Mouse (Mus musculus) MEL-GATA-1-ER (cell line): ENCODE results near the gene Zswim3.
"Not testable (repeated sequence)": the region's sequence is repeated elsewhere in the genome, so short reads cannot be mapped to it uniquely, and the experiment has no call there.

Experiments used
- DNase-seq: peaks from one replicate; pipeline ENCODE4 v3.0.0-alpha.2; 2012; ENCODE audit warnings: low read depth; ENCODE audit errors: extremely low read depth

The Zswim3 gene

DNA sequence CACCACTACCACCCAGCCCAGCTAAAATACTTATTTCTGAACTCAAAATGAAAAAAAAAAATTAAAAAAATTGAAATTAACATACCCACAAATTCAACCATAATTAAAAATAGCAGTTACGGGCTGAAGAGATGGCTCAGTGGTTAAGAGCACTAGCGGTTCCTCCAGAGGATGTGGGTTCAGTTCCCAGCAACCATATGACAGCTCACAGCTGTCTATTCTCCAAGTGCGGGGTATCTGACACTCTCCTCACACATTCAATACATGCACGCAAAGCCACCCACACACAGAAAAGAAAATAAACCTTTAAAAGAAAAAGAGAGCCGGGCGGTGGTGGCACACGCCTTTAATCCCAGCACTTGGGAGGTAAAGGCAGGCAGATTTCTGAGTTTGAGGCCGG, 45.2 kb downstream of the Zswim3 start:
- no peak for DNase-seq

DNA sequence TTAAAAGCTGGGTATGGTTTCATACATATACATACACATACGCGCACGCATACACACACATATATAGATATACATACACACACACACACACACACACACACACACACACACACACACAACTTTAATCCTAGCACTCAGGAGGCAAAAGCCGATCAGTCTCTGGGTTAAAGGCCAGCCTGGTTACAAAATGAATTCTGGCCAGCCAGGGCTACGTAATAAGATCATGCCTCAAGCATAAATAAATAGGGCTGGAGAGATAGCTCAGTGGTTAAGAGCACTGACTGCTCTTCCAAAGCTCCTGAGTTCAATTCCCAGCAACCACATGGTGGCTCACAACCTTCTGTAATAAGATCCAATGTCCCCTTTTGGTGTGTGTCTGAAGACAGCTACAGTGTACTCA, 50.7 kb downstream of the Zswim3 start:
- DNase-seq: not testable (repeated sequence)

DNA sequence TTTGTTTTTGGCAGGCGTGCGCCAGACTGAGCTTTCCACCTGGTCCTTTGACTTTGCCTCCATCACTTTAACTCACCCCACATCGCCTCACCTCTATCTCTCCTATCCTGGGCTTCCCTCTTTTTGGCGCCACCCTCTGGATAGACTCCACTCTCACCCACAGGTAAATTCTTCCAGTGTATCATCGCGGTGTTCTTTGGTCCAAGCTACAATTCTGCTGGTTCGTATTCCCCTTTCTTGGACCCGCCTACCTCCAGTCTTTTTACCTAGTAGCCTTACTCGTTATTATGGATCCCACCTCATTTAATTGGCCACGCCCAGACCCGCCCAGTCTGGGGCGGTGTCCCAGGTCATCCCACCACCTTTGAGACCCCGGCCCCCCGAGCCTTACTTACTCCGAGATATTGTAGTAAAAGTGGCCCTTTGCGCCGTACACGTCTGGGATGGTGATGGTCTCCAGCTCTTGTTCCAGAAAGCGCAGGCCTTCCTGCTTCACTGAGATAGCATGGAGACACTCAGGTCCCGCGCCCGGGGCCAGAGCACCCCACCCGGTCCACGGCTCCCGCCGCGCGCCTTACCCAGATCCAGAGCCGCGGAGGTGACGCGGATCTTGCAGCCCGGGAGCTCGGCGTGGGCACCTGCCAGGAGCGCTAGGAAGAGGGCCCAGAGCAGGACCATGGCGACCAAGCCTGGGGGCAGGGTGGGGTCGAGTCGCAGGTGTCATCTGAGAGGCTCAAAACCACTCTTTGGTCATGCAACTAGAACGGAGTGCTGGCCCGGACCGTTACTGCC, 51.6 kb downstream of the Zswim3 start:
- no peak for DNase-seq

DNA sequence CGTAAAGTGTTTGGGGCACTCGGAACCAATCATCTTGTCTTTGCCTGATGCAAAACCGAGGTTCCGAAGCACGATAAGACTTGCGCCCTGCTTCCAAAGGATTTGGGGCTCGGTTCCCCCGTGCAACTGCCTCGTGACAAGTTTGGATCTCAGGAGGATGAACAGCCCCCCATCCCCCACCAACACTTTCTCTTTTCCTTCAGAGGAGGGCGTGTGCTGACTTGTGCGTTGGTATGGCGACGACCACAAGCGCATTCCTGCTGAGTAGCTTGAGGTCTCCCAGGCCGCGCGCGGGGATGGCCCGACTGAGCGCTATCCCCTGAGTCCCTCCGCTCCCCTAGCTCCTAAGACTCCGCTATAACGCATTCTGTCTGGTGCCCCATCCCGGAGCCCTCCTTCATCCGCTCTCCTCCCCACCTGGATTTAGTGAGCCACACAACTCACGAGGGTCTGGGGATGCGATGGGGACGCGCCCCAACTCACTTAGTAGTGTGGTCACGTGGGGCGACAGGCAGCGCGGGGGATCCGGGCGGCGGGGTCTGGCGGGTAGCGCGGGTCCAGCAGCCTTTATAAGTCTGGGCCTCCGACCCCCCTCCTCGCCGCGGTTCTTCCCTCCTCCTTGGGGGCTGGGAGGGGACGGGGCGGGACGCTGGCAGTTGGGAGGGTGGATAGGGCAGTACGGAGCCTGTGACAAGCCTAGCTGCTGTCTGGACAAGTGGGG, 52.4 kb downstream of the Zswim3 start, which contains the start of gene Pltp:
Gene Pltp, minus strand, starts transcription at position 611 of the 721 bp plus-strand sequence.
- DNase-seq: no peak

DNA sequence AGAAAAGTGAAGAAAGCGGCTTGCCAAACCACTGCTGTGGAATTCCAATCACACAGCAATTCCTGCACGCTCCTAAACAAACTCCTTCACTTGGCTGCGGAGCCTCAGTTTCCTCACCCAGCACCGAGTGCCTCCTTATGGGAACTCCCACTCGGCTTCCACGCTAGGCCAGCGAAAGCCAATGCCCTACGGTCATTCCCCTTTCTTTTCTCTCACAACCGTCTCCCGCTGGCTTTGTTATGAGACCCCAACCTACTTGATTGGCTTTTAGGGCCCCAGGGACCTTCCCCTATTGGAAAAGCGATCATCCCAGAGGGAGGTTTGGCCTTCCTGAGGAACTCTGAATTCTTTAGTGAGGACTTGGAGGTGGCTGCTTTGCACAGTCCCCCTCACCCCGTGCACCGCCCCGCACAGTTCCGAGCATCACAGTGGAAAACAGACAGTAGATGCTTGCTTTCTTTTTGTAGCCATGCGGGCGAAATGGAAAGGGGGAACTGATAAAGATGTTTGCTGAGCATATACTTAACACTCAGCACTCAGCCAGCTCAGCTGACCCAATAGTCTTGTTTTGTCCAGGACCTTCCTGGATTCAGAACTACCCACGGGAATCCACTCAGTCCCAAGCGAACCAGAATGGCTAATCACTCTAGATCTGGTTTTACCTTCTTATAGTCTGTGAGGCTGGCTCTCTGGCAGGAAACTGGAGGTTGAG, 53.1 kb downstream of the Zswim3 start:
- no peak for DNase-seq

DNA sequence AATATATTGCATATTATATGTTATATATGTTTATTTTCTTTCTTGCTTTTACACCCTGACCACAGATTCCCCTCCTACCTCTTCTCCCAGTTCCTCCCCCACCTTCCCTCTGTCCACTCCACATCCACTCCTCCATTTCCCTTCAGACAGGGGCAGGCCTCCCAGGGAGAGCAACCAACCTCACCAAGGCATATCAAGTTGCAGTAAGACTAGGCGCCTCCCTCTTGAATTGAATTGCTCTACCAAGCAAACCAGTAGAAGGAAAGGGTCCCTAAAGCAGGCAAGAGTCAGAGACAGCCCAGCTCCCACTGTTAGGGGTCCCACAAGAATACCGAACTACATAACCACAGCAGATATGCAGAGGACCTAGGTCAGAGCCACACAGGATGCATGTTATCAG, 54.3 kb downstream of the Zswim3 start:
- DNase-seq: no peak

DNA sequence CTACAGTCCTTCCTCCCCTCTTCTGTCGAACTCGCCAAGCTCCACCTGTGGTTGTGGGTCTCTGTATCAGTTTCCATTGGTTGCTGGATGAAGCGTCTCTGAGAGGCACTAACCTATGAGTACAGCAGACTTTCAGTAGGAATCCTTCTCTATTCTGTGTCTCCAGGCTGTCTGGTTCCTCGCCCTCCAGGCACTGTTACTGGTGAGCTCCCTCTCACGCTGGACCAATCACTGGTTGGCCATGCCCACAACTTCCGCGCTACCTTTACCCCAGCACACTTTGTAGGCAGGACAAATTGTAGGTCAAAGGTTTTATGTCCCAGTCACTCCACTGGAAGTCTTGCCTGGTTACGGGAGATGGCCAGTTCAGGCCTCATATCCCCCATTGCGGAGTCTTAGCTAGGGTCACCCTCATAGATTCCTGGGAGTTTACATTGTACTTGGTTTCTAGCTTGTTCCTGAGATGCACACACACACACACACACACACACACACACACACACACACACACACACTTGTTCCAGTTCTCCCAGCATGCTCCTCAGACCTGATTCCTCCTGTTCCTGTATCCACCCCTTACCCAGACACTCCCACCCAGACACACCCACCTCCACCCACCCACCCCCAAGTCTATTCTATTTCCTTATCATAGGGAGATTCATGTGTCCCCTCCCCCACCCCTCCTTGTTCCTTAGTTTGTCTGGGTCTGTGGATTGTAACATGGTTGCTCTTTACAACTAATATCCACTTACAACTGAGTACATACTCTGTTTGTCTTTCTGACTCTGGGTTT, 54.9 kb downstream of the Zswim3 start:
- DNase-seq: no peak

DNA sequence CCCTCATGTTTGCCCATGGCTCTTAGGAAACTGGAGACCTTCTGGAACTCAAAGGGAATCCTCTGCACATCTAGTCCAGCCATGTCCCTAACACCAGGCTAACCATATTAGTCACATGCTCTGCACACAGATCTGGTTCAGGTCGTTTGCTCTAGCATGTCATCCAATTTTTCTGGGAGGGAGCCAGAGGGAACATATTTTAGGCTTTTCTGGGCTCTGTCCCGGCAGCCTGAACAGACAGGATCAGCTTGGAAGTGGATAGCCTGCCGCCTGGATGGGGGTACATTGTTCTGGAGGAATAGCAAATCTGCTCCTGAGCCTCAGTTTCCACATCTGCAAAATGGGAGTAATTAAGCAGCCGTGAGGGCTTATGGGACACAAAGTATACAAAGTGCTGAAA, 56.2 kb downstream of the Zswim3 start:
- no peak for DNase-seq

DNA sequence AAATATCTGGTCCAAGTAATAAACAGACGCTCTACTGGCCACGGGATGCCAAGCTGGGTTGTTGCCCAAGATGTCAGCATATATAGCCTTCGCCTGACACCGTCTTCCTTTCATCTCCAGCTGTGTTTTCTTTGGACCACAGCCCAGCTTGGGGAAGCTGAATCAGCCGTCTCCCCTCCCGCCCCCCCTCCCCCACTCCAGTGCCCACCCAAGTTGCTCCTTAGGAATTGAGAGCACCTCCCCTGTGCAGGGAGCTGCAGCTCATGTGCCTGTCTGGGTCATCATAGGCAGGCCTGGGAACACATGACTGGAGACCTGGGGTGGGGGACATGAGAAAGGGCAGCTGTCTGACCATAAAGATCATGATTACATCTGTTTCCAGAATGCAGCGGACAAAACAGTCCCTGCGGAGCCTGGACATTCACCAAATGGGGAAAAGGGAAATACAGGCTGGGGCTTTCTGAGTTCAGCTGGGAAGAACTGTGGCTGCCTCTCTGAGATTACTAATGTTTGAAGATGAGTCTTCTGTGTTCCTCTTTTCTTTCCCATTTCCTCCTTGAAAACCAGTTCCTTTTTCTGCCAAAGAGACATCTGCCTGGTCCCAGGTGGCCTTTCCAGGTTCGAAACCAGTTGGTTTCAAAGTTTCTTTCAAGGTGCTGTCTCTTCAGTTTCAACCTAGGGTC, 57.4 kb downstream of the Zswim3 start:
- DNase-seq: peak; percentile 78

DNA sequence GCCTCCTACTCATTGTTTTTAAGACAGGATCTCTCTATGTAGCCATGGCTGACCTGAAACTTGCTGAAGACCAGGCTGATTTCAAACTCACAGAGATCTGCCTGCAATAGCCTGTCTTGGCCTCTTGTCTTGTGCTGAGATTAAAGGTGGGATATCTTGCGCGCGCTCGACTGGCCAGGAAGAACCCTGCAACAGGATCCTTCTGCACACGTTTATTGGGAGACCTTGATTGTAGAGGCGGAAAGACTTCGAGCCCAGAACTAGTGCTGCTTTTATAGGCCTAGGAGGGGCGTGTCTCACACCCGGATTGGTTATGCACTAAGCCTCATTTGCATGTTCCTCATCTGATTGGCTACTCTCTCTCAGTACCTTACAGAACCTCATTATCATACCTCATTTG, 58.5 kb downstream of the Zswim3 start:
- not testable (repeated sequence) for DNase-seq

DNA sequence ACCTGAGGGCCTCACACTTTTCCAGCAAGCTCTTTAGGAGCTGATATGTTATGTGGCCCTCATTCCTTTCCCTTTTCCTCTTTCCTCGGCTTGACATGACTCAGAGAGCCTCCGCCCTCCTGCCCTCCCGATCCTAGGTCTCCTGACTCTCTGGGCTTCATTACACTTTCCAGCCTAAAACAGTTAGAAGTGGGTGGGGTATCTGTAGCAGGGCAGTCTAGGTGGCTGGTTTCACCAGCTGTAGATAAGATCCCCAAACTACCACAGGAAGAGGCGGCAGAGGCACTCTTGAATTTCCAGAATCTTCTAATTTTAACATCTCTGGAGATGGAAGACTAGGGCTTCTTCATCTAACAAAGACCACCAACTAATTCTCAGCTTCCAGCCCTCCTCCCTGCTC, 59.7 kb downstream of the Zswim3 start:
- DNase-seq: no peak

DNA sequence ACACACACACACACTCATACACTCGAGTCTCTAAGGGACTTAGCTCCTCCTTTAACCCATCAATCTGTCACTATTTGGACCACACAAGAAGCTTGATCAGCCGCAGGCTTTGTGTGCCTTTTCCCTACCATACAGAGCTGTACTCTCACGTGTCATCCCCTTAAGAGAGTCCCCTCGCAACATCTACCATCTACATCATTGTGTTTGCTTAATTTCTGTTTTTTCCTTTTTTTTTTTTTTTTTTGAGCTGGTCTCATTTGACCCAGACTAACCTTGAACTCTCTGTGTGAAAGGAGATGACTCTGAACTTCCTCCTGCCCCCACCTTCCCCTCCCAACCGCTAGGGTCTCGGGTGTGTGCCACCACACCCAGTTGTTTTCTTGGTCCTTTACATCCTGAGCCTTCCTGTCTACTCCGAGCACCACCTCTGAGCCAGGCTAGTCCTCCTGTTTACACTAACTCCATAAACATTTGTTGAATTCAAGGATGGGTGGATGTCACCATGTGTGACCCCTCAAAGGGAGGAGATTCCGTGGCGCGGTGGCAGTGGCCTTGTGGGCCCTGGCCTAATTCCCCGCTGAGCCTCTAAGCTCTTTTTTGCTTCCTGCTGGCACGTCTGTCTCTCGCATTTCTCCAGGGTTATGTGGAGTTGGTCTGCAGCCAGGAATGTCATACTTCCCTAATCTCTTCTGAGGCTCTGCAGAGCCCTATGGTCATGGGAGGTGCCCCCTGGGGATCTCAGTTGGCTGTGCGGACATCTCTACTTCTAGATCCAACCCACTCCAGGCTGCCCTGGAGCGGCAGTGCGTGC, 62.0 kb downstream of the Zswim3 start:
- no peak for DNase-seq

DNA sequence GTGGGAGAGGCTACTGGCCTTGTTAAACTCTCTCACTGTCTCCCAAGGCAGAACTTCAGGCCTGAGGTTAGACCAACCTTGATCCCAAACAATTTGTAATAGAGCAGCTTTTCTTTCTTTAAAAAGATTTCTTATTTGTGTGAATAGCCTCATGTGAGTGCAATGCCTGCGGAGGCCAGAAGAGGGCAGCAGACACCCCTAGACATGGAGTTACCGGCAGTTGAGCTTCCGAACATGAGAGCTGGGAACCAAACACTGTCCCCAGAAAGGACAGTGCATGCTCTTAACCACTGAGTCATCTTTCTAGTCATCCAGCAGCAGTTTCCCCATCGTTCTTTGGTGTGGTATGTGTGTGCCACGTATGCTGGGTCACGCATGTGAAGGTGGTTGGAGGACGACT, 62.7 kb downstream of the Zswim3 start:
- DNase-seq: no peak

DNA sequence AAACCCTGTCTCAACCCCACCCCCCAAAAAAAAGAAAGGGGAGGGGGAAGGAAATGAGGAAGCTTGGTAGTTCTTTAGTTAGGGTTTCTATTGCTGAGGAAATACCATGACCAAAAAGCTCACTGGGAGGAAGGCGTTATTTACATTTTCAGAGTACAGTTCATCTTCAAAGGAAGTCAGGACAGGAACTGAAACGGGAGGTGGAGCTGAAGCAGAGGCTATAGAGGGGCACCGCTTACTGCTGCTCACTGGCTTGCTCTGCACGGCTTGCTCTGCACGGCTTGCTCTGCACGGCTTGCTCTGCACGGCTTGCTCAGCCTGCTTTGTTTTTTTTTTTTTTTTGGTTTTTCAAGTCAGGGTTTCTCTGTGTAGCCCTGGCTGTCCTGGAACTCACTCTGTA, 63.6 kb downstream of the Zswim3 start:
- no peak for DNase-seq
